8 mouse cellular contexts compared by ENCODE assay signal in genomic region chr1:167000529-167001173, GRCm38 (mm10). TPM values are rescaled to one million over a fixed set of nuclear protein-coding genes. Genes with fewer than 3 reads are reported as not detected.
A peak's percentile ranks its signal among the peaks of the same experiment; 100 is the strongest.
DNase-seq lines count a peak whose midpoint lies in the region; ATAC-seq and TF ChIP-seq lines count a peak whose summit lies in the region.

No protein-coding gene starts in this region.

- H3K27me3 ChIP-seq in intestine, postnatal 0 days (replicated peaks; ENCODE audit: control insufficient read depth, insufficient read depth, low read length), result peaks cover 32% of the 10 kb centered on the region
- H3K27me3 ChIP-seq in limb, embryonic 11.5 days (ENCODE audit: control insufficient read depth, insufficient read depth, low read length), result peaks cover 19% of the 10 kb centered on the region
- H3K27me3 ChIP-seq in midbrain, embryonic 12.5 days, result peaks cover 28% of the 10 kb centered on the region
- peaks cover 8% of the 10 kb centered on the region for H3K27me3 ChIP-seq in small intestine, adult 2 months (ENCODE audit: control insufficient read depth, insufficient read depth, low read length)

- DNase-seq in adrenal gland, postnatal 25 days, result peak; percentile 89
- peak; percentile 80 for DNase-seq in embryo, embryonic 10.5 days (ENCODE audit: low spot score)
- peak; percentile 63 to 72 for DNase-seq in gastrocnemius, postnatal 4 days (ENCODE audit: low spot score in 2 of 2)
- peak; percentile 75 for DNase-seq in limb, embryonic 11.5 days (ENCODE audit: low spot score)

- peak overlapping the region; percentile 69 for H3K4me3 ChIP-seq in intestine, postnatal 0 days (ENCODE audit: low read depth, low read length)
- H3K4me3 ChIP-seq in limb, embryonic 11.5 days (ENCODE audit: low read depth, low read length), result peak overlapping the region; percentile 74
- peak overlapping the region; percentile 86 for H3K4me3 ChIP-seq in midbrain, embryonic 12.5 days
- H3K4me3 ChIP-seq in small intestine, adult 2 months (ENCODE audit: low read depth, low read length), result peak overlapping the region; percentile 73

- H3K9ac ChIP-seq in intestine, postnatal 0 days (ENCODE audit: low read depth, low read length), result peak overlapping the region; percentile 50
- H3K9ac ChIP-seq in limb, embryonic 11.5 days (ENCODE audit: low read length), result peak overlapping the region; percentile 70
- H3K9ac ChIP-seq in midbrain, embryonic 12.5 days (replicated peaks), result peak overlapping the region; percentile 91

- WGBS in intestine, postnatal 0 days, result 1% methylated on average over 51 of the region's 76 CpGs
- WGBS in limb, embryonic 11.5 days, result 0% methylated on average over 32 of the region's 76 CpGs
- WGBS in midbrain, embryonic 12.5 days, result under 1% methylated on average over 29 of the region's 76 CpGs
- 2% methylated on average over 52 of the region's 76 CpGs for WGBS in small intestine, adult 2 months

- TF ChIP-seq CTCF in intestine, postnatal 0 days (IDR thresholded peaks at IDR 0.05; ENCODE audit: low read depth), result no peak
- TF ChIP-seq CTCF in small intestine, adult 2 months (IDR thresholded peaks at IDR 0.05; ENCODE audit: extremely low read depth, insufficient read length, insufficient replicate concordance, low read depth, low read length), result no peak

- peak; percentile 65 for ATAC-seq in intestine, postnatal 0 days
- ATAC-seq in limb, embryonic 11.5 days (ENCODE audit: insufficient number of reproducible peaks, low FRiP score, low TSS enrichment, low read depth), result peak; percentile 72
- peak; percentile 81 for ATAC-seq in midbrain, embryonic 12.5 days (ENCODE audit: low FRiP score, low read depth)
- no peak for ATAC-seq in monocyte, adult 5-6 weeks (replicated peaks; ENCODE audit: insufficient number of reproducible peaks, low FRiP score, low TSS enrichment, poor library complexity, severe bottlenecking)

- no peak for TF ChIP-seq POLR2A in small intestine, adult 2 months (IDR thresholded peaks at IDR 0.05; ENCODE audit: low read depth, low read length)

- H3K4me1 ChIP-seq in intestine, postnatal 0 days (replicated peaks; ENCODE audit: control insufficient read depth, insufficient read depth, low read length), result no peaks in the 10 kb centered on the region
- H3K4me1 ChIP-seq in limb, embryonic 11.5 days (ENCODE audit: control insufficient read depth, insufficient read depth, low read length), result peaks cover 8% of the 10 kb centered on the region
- peaks cover 20% of the 10 kb centered on the region for H3K4me1 ChIP-seq in midbrain, embryonic 12.5 days
- H3K4me1 ChIP-seq in small intestine, adult 2 months (ENCODE audit: control insufficient read depth, insufficient read depth, insufficient read length, low read length), result no peaks in the 10 kb centered on the region

- no peaks in the 10 kb centered on the region for H3K36me3 ChIP-seq in intestine, postnatal 0 days (ENCODE audit: control insufficient read depth, insufficient read depth)
- H3K36me3 ChIP-seq in limb, embryonic 11.5 days (ENCODE audit: control insufficient read depth, insufficient read depth, low read length), result no peaks in the 10 kb centered on the region
- H3K36me3 ChIP-seq in midbrain, embryonic 12.5 days, result no peaks in the 10 kb centered on the region
- H3K36me3 ChIP-seq in small intestine, adult 2 months (ENCODE audit: control insufficient read depth, insufficient read depth, low read length), result no peaks in the 10 kb centered on the region

- no peak overlapping the region for H3K27ac ChIP-seq in intestine, postnatal 0 days (ENCODE audit: low read depth, low read length)
- no peak overlapping the region for H3K27ac ChIP-seq in limb, embryonic 11.5 days (replicated peaks; ENCODE audit: low read depth, low read length)
- H3K27ac ChIP-seq in midbrain, embryonic 12.5 days (replicated peaks), result peak overlapping the region; percentile 95
- H3K27ac ChIP-seq in small intestine, adult 2 months (ENCODE audit: insufficient read depth, low read depth, low read length), result no peak overlapping the region

- peak overlapping the region; percentile 97 for H3K4me2 ChIP-seq in intestine, postnatal 0 days (replicated peaks; ENCODE audit: low read depth)
- H3K4me2 ChIP-seq in limb, embryonic 11.5 days (ENCODE audit: low read depth, severe bottlenecking), result peak overlapping the region; percentile 97
- peak overlapping the region; percentile 87 for H3K4me2 ChIP-seq in midbrain, embryonic 12.5 days (replicated peaks)

- no peaks in the 10 kb centered on the region for H3K9me3 ChIP-seq in intestine, postnatal 0 days (ENCODE audit: control insufficient read depth)
- no peaks in the 10 kb centered on the region for H3K9me3 ChIP-seq in limb, embryonic 11.5 days (ENCODE audit: control insufficient read depth, low read length)
- no peaks in the 10 kb centered on the region for H3K9me3 ChIP-seq in midbrain, embryonic 12.5 days

RNA-seq across cellular contexts. Expression of gene Fam78b, which starts 0.6 kb away (rescaled TPM):
- total RNA-seq in adrenal gland, postnatal 25 days (2021), result 5.5 and 9.1 TPM in 2 replicates
- total RNA-seq in gastrocnemius, postnatal 4 days (2021), result 1 to 10 TPM; 3.0 to 3.8 TPM
- polyA plus RNA-seq in intestine, postnatal 0 days (2015; fragmentation: Nextera tagmentation; extraction: Ambion mirVana), result 0.43 and 0.72 TPM in 2 replicates
- 0.92 and 1.4 TPM in 2 replicates for polyA plus RNA-seq in limb, embryonic 11.5 days (2014; fragmentation: Nextera tagmentation; extraction: Ambion mirVana)
- polyA plus RNA-seq in midbrain, embryonic 12.5 days (2016; fragmentation: Nextera tagmentation; extraction: Ambion mirVana), result 8.7 and 10.3 TPM in 2 replicates
- polyA plus RNA-seq in small intestine, adult 2 months (2012; rRNA removed), result 0.32 and 0.55 TPM in 2 replicates
- total RNA-seq in monocyte, adult 5-6 weeks (2017), result 2.5 to 8.2 TPM (median 7.3 TPM) in 3 replicates
